Mouse (Mus musculus): ENCODE measurements around the gene Zfp654. TPM values are rescaled to one million over a fixed set of nuclear protein-coding genes. Genes with fewer than 3 reads are reported as not detected.
A peak's percentile ranks its signal among the peaks of the same experiment; 100 is the strongest.

Gene Zfp654
- total and polyA plus RNA-seq, 3 experiments: 6.5 to 22.6 (median 7.1) TPM

DNA sequence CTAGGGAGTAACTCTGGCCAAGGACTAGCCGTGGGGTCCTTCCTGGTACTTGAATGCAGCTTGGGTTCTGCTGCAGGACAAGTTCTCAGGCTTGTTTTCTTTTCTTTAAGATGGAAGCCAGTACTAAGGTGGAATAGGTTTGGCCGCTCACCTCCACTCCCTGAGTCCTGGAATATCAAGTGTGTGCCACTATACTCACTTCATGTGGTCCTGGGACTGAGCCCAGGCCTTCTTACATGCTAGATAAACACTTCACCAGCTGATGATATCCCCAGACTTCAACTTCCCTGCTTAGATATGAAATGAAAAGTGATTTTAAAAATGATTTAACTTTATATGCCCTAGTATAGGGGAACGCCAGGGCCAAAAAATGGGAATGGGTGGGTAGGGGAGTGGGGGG lies 25.9 kb upstream of the Zfp654 start:
- Histone ChIP-seq H3K9ac (ENCODE audit: insufficient read depth, low read depth) (no peak overlapping the region), H3K4me1 (ENCODE audit: control insufficient read depth in 1 of 2, insufficient read depth in 2 of 2) (peaks cover 3 to 18% of the 10 kb centered on the region in 2 experiments; a peak in 3 of 4 replicates), H3K27ac (ENCODE audit: insufficient read depth, low read depth) (no peak overlapping the region), H3K27me3 (replicated peaks) (no peaks in the 10 kb centered on the region), H3K79me2 (replicated peaks; ENCODE audit: control insufficient read depth, extremely low read depth, insufficient read depth, poor library complexity, severe bottlenecking) (no peaks in the 10 kb centered on the region), H3K4me3 (replicated peaks in 1 of 3; ENCODE audit: low read depth in 2 of 3, low read length in 2 of 3, poor library complexity in 1 of 3) (no peak overlapping the region), H3K36me3 (replicated peaks in 1 of 2; ENCODE audit: control insufficient read depth in 1 of 2, insufficient read depth in 1 of 2, low read length in 1 of 2) (no peaks in the 10 kb centered on the region), H3K4me2 (ENCODE audit: insufficient read depth, low read depth, poor library complexity, severe bottlenecking) (no peak overlapping the region), H3K9me3 (replicated peaks; ENCODE audit: low read length) (no peaks in the 10 kb centered on the region)
- in situ Hi-C loops (cut with MboI; ENCODE audit: low pct_ligation_motif_present, low pct_unique_long_range_greater_than_20kb, low sequenced_read_pairs): loop anchor here (5.0 kb wide), 1 partner anchor 110 kb away; no protein-coding TSS in a partner anchor
- dilution Hi-C loops (cut with MboI; ENCODE audit: extremely low pct_ligation_motif_present, extremely low pct_unique_long_range_greater_than_20kb, low sequenced_read_pairs): no loop called here
- TF ChIP-seq NRF1 (IDR thresholded peaks at IDR 0.05; ENCODE audit: low read depth, low read length) (no peak), UBTF (IDR thresholded peaks at IDR 0.05; ENCODE audit: low read depth, low read length) (no peak), JUND (conservative IDR thresholded peaks at IDR 0.05; ENCODE audit: low read depth, low read length) (no peak), MYC (IDR thresholded peaks at IDR 0.05; ENCODE audit: low read depth, low read length) (no peak), CHD1 (IDR thresholded peaks at IDR 0.05; ENCODE audit: low read depth, low read length) (no peak)
- no peak for DNase-seq (ENCODE audit: extremely low read depth)

DNA sequence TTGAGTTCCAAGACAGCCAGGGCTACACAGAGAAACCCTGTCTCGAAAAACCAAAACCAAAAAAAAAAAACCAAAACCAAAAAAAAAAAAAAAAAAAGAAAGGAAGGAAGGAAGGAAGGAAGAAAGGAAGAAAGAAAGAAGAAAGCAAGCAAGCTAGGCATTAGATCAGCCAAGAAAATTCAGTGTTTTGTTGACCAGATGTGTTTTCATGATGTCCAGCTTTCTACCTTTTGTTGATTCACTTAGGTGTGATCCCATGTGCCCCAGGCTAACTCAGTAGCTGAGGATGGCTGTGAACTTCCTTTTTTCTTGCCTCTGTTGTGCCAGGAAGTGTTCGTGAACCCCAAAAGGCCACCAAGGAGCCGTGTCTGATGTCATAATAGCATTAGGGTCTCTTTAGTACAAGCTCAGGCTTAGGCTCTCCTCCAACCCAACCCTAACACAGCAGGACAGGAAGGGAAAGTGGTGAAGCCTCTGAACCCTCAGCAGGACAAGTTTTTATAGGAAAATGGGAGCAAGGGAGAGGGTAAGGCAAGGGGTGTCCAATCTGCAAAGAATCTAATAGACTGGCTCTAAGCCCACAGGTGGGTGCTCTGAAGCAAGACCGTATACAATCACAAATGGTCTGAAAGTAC lies 25.3 kb upstream of the Zfp654 start:
- no peaks in the 10 kb centered on the region for H3K27me3 ChIP-seq (replicated peaks)
- in situ Hi-C loops (cut with MboI; ENCODE audit: low pct_ligation_motif_present, low pct_unique_long_range_greater_than_20kb, low sequenced_read_pairs) (loop anchor here (5.0 kb wide), 1 partner anchor 109 kb away; no protein-coding TSS in a partner anchor), dilution Hi-C loops (cut with MboI; ENCODE audit: extremely low pct_ligation_motif_present, extremely low pct_unique_long_range_greater_than_20kb, low sequenced_read_pairs) (no loop called here)
- H3K27ac ChIP-seq (ENCODE audit: insufficient read depth, low read depth): no peak overlapping the region
- H3K36me3 ChIP-seq (replicated peaks in 1 of 2; ENCODE audit: control insufficient read depth in 1 of 2, insufficient read depth in 1 of 2, low read length in 1 of 2): no peaks in the 10 kb centered on the region
- no peak overlapping the region for H3K4me3 ChIP-seq (replicated peaks in 1 of 3; ENCODE audit: low read depth in 2 of 3, low read length in 2 of 3, poor library complexity in 1 of 3)
- TF ChIP-seq ZNF384 (IDR thresholded peaks at IDR 0.05; ENCODE audit: low read depth, low read length) (0 out of 2 replicates have a peak, but pooled peaks have one; percentile 34), IRF4 (IDR thresholded peaks at IDR 0.05; ENCODE audit: low read depth, low read length) (no peak), ELF1 (IDR thresholded peaks at IDR 0.05; ENCODE audit: low read depth, low read length) (no peak), NRF1 (IDR thresholded peaks at IDR 0.05; ENCODE audit: low read depth, low read length) (no peak), GABPA (IDR thresholded peaks at IDR 0.05; ENCODE audit: insufficient replicate concordance, low read depth, low read length) (no peak), PAX5 (IDR thresholded peaks at IDR 0.05; ENCODE audit: low read length) (no peak), RCOR1 (conservative IDR thresholded peaks at IDR 0.05; ENCODE audit: low read depth, low read length) (no peak), SMC3 (IDR thresholded peaks at IDR 0.05; ENCODE audit: low read depth, low read length) (no peak)
- H3K4me2 ChIP-seq (ENCODE audit: insufficient read depth, low read depth, poor library complexity, severe bottlenecking): no peak overlapping the region
- no peaks in the 10 kb centered on the region for H3K79me2 ChIP-seq (replicated peaks; ENCODE audit: control insufficient read depth, extremely low read depth, insufficient read depth, poor library complexity, severe bottlenecking)
- H3K9me3 ChIP-seq (replicated peaks; ENCODE audit: low read length): no peaks in the 10 kb centered on the region
- H3K4me1 ChIP-seq (ENCODE audit: control insufficient read depth in 1 of 2, insufficient read depth in 2 of 2): peaks cover 3 to 20% of the 10 kb centered on the region in 2 experiments; a peak in 3 of 4 replicates
- no peak overlapping the region for H3K9ac ChIP-seq (ENCODE audit: insufficient read depth, low read depth)
- DNase-seq (ENCODE audit: extremely low read depth): no peak

DNA sequence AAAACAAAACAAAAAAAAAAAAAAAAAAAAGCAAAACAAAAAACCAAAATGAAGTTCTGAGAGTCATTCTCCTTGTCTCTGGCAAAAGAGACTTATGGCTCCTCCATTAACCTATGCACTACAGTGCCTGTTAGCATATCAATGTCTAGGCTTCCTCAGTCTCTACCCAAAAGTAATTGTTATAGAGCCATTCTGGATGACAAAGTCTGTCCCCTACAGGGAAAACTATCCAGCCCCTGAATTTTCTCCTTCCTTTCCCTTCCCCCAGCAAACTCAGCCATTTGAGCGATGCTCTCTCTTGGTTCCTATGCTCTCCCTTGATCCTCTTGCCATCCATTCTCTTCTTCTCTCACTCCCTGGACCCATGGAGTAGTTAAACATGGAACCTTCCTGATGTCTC lies 24.4 kb upstream of the Zfp654 start:
- no peaks in the 10 kb centered on the region for H3K27me3 ChIP-seq (replicated peaks)
- TF ChIP-seq JUN (IDR thresholded peaks at IDR 0.05; ENCODE audit: insufficient read depth, low read depth, low read length): no peak
- in situ Hi-C loops (cut with MboI; ENCODE audit: low pct_ligation_motif_present, low pct_unique_long_range_greater_than_20kb, low sequenced_read_pairs) (loop anchor here (5.0 kb wide), 1 partner anchor 109 kb away; no protein-coding TSS in a partner anchor), dilution Hi-C loops (cut with MboI; ENCODE audit: extremely low pct_ligation_motif_present, extremely low pct_unique_long_range_greater_than_20kb, low sequenced_read_pairs) (no loop called here)
- no peak overlapping the region for H3K9ac ChIP-seq (ENCODE audit: insufficient read depth, low read depth)
- H3K9me3 ChIP-seq (replicated peaks; ENCODE audit: low read length): no peaks in the 10 kb centered on the region
- H3K4me2 ChIP-seq (ENCODE audit: insufficient read depth, low read depth, poor library complexity, severe bottlenecking): no peak overlapping the region
- no peak overlapping the region for H3K27ac ChIP-seq (ENCODE audit: insufficient read depth, low read depth)
- no peaks in the 10 kb centered on the region for H3K79me2 ChIP-seq (replicated peaks; ENCODE audit: control insufficient read depth, extremely low read depth, insufficient read depth, poor library complexity, severe bottlenecking)
- peaks cover 3 to 20% of the 10 kb centered on the region in 2 experiments; a peak in 3 of 4 replicates for H3K4me1 ChIP-seq (ENCODE audit: control insufficient read depth in 1 of 2, insufficient read depth in 2 of 2)
- no peak for DNase-seq (ENCODE audit: extremely low read depth)
- no peaks in the 10 kb centered on the region for H3K36me3 ChIP-seq (replicated peaks in 1 of 2; ENCODE audit: control insufficient read depth in 1 of 2, insufficient read depth in 1 of 2, low read length in 1 of 2)
- H3K4me3 ChIP-seq (replicated peaks in 1 of 3; ENCODE audit: low read depth in 2 of 3, low read length in 2 of 3, poor library complexity in 1 of 3): no peak overlapping the region
